Mouse (Mus musculus) hematopoietic stem cell, adult 5-6 weeks (primary cell): ENCODE measurements at regions not wholly inside any gene's neighbourhood (a gene's known extent, or its start where the extent isn't known, plus 50 kb on each side); places are given as distances from the start of the nearest gene placed in this dataset.

Experiments used
- ATAC-seq, 2 experiments: fragments of 125-278 bp in 1 of 2; replicated peaks in 1 of 2; 2 replicates each; pipeline ENCODE4 v1.8.0; 2016 to 2017; ENCODE audit warnings: inconsistent platforms in 2 of 2, mild to moderate bottlenecking in 2 of 2, moderate number of reproducible peaks in 2 of 2, low read depth in 1 of 2, moderate TSS enrichment in 1 of 2; ENCODE audit not compliant: low FRiP score in 2 of 2, poor library complexity in 2 of 2, severe bottlenecking in 2 of 2, insufficient read depth in 1 of 2, low TSS enrichment in 1 of 2

DNA sequence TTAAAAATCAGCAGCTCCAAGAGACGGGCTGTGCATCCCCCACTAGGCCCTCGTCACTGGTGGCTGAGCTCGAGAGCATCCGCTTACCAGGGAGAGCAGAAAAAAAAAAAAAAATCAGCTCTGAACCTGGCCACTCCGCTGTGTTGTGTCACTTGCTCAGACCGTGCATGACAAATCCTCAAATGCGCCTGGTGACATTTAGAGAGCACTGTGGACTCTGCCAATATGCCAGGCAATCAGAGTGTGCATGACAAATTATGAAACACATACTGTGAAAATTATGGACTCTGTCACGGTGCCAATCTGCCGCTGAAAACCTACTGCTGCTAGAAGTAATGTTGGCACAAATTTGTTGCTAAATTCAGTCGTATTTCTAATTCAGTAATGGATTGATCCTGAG lies 797.4 kb downstream of the Robo1 start:
- no peak for ATAC-seq

- no peak for ATAC-seq
Measured at GRCm38 (mm10) chr16:73100273-73100672, 792.2 kb downstream of the Robo1 start.

GRCm38 (mm10) chr16:73098760-73099159 lies 790.7 kb downstream of the Robo1 start:
- peak; percentile 70 to 74 for ATAC-seq

DNA sequence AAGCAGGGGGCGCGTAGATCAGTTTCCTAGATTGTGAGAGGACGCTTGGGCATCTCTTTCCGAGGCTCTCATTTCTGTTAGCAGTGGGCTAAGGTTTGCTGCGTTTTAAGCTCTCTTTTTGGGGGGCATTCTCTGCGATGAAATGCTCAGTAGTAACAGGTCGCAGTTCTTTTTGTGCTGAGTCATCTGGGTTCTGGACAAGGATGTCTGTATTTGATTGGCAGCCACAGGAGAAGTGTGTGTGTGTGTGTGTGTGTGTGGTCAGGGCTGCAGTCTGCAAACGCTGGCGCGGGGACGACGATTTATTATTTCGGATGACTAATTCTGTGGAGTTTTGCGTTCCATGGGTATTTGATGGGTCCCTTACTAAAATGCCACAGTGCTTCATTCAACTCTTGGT lies 789.1 kb downstream of the Robo1 start:
- peak; percentile 34 to 38; a peak in 1 of 4 replicates for ATAC-seq

DNA sequence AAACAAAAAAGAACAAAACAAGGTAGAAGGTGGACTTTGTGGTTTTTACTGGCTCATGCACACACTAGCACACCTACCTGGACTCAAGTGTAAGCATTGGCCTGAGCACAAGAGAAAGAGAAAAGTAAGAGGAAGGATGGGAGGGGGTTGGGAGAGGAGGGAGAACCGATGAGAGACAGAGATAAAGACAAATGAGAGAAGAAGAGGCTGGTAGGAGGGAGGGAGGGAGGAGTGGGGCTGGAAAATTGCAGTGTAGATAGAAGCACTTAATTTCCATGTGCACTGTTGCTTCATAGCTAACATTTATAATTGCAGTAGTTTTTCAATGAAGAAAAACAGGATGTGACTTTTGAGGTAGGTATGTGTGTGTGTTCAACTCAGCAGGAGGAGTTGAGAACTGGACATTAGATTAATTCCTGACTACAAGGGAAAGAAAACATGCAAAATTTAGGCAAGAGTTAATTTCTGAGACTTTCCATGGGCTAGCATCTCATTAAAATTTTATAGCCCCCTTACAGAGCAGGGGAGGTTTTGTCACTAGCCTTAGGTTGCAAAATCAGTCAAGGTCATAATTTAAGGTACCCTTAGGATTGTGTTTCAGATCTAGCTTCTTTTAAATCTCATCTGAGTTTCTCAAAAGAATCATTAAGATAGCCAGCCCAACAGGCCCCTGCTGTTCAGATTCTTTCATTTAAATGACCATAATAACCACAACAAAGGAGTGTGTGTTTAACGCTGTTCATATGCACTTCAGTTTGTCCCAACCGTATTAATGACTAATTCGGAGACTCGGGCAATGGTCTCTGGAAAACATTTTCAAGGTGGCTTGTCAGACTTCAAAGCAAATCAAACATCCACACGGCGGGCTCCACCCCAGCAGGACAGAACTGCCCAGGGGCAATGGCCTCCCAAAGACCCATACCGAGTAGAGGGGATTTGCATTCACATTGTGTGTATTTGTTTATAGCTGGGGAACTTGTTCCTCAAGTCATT lies 788.3 kb downstream of the Robo1 start:
- no peak for ATAC-seq
